Mouse (Mus musculus): ENCODE data around the gene Pou2f1. TPM values are rescaled to one million over a fixed set of nuclear protein-coding genes. Genes with fewer than 3 reads are reported as not detected.

Gene Pou2f1
- polyA plus RNA-seq, 1 experiment, result 3.0 TPM

DNA sequence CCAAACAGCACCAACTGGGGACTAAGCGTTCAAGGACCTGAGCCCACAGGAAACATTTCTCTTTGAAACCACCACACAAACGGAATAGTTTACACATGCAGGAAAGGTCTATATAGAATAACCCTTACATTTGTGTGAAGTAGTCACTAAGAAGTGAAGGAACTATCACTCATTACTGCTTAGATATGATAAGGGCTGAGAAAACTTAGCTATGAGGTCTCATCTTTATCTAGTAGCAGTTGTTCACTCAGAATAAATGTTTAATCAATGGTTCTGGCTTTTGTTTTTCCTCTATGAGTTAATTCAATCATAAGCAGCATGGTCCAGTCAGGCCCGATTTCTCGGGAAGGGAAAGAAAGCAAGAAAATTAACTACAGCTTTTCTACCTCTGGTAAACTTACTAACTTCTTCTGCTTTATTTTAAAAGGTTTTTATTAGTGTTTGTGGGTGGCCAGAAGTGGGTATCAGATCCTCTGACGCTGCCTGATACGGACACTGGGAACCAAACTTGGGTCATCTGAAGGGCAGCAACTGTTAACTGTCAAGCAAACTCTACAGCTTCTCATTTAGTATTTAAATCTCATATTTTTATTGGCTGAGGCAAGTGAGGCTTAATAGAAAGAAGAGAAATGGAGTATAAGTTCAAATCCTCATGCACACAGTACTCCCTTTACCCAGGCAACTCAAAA is 40.7 kb downstream of the Pou2f1 start:
- no peak for DNase-seq (ENCODE audit: low spot score)

DNA sequence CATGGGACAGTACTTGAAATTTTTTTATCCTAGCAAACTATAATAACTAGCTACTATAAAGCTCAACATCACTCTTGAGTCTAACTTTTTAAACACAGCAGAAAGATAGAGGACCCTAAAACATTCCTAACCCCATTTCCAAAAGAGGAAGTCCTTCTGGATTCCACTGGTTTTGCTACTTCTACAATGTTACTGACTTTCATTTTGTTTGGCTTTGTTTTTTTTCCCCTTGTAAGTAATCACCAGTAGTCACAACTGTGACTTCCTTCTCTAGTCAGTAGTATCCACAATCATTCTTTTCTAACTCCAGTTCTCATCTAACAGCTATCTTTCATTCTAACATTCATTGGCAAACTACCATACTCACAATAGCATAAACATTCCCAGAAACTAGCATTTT is 44.3 kb downstream of the Pou2f1 start:
- no peak for DNase-seq (ENCODE audit: low spot score)

DNA sequence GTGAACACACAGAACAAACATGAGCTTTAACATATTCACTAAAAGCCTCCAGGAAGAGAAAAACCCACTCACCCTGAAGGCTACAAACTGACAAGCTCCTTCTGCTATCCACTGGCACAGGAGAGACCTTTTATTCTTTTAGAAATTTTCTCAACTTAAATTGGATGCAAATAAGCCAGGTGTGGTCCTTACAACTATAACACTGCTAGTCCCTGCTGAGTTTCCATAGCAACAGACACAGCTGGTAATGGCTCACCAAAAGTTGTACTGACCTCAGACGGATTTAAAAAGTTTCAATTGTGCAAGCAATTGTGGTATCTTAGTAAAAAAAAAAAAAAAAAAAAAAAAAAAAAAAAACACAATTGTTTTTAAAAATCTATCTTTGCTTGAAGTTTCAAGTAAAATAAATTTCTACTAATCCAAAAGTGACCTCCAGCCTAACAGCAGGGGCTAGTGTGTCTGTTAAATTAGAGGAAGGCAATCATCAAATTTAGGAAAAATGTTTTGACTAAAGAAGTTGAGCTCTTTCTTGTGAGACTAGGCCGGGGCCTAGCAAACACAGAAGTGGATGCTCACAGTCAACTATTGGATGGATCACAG is 54.2 kb downstream of the Pou2f1 start:
- DNase-seq (ENCODE audit: low spot score), result no peak

DNA sequence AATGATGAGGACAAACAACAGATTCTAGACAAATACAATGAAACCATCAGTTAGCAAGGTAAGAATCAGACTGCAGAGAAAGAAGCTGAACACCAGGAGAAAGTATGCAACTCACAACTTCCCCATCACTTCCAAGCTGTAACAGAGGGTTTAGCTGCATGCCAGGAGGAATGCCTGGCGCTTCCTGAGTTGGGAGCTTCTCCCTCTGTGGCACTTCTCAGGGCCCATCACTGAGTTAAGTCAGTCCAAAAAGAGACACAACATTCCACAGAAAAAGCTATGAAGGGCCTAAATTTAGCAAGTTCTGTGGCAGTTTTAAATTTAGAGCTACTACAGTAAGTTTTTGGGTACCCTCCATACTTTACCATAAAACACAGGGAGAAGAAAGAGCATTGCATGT is 59.2 kb downstream of the Pou2f1 start:
- no peak for DNase-seq (ENCODE audit: low spot score)

DNA sequence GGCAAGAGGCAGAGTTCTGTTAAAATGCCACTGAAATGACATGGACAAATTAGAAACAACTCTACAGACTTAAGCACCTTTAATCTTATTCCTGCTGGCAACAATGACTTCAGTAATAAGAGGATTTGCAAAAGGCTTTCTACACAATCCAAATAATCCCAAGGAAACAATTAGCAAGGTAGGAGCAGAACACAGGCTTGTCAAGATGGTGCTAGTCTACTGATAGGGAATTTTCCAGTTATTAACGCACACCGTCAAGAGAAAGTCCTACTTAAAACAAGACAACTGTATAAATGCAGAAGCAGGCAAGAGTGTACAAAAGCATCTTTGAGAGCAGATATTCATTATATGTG is 67.0 kb downstream of the Pou2f1 start:
- no peak for DNase-seq (ENCODE audit: low spot score)

DNA sequence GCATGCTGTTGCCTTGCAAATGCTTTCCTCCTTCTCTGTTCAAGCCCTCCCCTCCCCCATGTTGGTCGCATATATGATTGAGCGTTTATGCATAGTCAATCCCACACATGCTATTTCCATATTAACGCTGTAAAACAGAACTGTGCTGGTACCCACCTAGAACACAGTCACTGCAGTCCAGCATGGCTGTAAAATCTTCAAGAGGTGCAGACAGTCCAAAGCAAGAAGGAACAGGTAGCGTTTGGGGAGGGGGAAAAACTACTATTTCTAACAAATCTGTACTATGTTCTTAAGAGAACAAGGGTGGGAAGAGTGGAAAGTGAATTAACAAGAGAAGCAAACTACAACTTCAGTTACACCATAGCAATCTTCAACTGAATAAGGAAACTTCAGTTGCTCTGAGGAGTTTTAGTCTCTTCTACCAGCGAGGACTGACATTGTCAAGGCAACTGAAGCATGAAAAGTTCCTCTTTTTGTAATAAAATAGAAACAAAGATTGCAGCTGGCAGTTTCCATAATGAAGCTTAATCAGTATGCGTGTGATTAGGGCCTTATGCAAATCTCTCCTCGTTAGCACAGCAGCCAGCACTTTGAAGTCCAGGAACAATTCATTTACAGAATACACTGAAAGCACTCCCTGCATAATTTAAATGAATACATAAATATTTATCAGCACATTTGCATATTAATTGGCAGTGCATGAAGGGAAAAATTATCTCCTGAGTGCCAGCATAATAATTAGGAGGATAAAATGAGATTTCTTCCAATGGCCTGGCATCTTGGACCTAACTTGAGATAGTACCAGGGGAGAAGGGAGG is 67.6 kb downstream of the Pou2f1 start:
- no peak for DNase-seq (ENCODE audit: low spot score)

DNA sequence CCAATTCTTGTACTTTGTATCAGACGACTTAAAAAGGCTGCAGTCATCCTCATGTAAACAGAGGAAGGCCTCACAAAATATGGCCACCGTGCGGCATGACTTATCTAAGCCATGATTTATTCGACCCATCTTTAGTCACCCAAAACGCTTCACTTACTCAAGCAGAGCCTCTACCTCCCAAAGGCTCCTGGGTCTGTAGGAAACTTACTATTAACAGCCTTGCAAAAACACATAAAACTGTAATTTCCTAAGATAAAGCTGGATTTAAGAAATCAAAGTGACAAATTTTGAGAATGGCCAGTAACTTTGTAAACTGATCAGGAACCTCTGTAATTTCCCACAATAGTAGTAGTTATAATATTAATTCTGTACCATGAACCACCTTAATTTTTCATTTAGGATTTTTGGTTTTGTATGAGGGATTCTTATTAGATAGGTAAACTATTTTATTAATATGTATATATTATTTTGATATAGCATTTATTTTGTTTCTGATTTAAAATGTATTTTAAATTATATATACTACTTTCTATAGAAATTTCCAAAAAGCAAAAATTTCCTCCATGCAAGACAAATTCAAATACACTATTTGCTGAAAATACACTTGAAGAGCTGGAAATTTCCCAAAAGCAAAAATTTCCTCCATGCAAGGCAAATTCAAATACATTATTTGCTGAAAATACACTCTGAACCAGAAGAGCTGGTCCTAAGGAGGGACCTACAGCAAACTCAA is 68.4 kb downstream of the Pou2f1 start:
- DNase-seq (ENCODE audit: low spot score), result no peak

DNA sequence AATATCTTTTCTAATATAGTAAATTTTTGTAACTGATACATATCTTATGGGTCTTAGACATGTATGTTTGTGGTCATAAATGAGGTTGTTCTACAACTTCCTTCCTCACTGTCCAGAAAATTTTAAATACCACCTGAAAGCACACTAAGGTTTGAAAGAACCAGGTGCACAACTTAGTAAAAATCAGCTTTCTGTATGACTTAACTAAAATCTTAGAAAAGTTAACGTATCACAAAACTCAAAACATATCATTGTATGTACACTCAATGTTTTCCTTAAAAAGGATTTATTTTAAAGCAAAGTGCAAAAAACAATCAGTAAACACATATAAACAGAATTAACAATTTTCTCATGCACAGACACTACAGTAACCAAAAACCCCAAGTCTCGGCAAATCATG is 69.6 kb downstream of the Pou2f1 start:
- no peak for DNase-seq (ENCODE audit: low spot score)

DNA sequence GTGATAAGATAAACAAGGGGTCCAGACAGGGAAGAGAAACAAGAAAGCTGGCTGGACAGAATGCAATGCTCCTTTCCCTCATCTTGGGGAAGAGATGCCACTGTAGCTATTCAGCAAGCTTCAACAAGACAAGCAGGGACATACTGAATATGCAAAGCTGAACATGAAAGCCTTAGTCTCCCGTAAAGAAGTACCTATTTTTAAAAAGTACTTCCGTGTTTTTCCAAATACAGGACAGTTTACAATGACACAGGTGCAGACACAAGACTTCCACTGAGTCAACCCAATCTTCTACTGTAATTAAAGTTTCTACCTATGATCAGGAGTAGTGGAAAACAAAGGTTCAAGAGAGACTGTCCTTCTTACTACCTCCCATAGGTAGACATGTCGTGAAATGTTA is 72.0 kb downstream of the Pou2f1 start:
- DNase-seq (ENCODE audit: low spot score), result no peak

DNA sequence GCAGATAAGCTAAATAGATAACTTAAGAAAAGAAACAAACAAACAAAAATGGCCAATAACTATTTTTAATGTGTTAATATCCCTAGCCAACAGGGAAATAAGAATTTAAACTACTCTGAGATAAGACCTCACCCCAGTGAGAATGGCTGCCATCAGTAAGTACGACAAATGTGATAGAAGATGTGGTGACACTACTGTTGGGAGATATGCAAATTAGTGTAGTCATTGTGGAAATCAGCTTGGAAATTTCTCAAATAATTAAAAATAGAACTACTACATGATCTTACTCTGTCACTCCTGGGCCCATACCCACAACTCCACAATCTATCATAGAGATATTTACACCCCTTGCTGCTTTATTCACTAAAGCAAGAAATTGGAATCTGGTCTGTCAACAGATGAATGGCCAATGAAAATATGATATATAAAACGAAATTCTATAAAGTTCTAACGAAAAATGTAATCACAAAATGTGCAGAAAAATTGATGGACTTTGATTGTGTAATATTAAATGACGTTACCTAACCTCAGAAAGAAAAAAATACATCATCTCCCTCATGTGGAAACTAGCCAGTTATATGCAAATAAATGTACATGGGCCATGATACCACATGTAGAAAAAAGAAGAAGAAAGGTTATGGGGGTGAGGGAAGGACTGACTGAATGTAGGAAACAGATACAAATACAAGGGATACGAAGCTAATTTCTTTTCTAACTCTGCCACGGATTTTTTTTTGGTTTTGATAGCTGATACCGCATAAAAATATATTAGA is 74.8 kb downstream of the Pou2f1 start:
- no peak for DNase-seq (ENCODE audit: low spot score)

DNA sequence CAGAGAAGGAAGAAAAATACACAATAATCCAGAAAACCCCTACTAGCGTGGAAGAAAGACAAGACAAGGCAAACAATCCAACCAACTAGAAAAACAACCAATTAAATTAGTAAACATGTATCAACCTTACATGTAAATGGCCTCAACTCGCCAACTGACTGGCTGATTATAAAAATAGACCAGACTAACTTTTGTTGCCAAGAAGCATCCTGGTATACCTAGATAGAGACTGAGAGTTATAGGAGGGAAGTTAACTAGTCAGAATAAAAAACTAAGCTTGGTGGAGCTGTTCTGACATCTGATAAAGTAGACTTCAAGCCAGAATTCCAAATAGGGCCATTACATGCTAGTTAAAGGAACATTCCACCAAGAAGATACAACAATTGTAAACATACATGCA is 77.3 kb downstream of the Pou2f1 start:
- no peak for DNase-seq (ENCODE audit: low spot score)

DNA sequence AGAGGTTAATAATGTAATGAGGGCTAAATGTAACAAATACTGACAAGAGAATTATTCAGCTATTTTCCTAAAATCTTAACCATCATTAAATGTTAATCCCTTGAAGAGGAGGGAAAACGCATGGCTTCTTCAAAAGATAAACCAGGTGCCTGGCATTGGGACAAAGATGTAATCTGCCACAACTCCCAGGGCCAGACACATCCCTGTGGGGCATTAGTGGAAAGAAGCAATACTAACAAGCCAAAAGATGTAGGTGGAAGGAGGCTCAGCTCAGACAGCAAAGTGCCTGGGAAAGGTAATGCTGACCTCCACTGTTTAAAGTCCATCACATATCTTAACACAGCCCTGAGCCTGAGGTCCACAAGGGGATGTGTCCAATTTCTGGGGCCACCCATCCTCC is 80.0 kb downstream of the Pou2f1 start:
- no peak for DNase-seq (ENCODE audit: low spot score)

DNA sequence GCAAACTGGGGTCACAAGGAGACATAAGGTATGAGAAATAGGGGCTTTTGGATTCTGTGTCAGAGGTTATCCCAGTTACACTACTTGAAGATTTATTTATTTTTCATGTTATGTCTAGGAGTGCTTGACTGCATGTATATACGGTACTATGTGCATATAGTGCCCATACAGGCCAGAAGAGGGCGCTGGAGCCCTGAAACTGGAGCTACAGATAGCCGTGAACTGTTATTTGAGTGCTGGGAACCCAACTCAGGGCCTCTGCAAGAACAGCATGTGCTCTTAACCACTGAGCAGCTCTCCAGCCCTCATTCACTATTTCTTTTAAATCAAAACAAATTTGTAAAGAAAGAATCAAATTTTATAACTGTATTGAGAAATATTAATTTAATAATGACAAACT is 81.5 kb downstream of the Pou2f1 start:
- no peak for DNase-seq (ENCODE audit: low spot score)

DNA sequence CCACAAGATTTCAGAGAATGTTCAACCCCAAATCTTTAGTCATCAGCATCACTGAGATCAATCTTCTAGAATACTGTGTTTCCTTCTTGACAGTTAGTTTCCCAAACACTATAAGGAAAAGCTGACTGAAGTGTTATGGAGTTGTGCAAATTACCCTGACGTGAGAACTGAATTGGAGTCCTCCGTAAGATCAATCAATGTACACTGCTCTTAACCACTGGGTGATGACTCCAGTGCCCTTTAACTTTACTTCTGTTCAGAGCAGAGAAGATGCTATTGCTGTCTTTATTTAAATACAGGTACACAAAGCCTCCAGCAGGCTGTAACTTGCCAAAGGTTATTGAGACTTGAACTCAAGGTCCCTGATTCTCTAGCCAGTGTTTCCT is 88.1 kb downstream of the Pou2f1 start:
- no peak for DNase-seq (ENCODE audit: low spot score)

DNA sequence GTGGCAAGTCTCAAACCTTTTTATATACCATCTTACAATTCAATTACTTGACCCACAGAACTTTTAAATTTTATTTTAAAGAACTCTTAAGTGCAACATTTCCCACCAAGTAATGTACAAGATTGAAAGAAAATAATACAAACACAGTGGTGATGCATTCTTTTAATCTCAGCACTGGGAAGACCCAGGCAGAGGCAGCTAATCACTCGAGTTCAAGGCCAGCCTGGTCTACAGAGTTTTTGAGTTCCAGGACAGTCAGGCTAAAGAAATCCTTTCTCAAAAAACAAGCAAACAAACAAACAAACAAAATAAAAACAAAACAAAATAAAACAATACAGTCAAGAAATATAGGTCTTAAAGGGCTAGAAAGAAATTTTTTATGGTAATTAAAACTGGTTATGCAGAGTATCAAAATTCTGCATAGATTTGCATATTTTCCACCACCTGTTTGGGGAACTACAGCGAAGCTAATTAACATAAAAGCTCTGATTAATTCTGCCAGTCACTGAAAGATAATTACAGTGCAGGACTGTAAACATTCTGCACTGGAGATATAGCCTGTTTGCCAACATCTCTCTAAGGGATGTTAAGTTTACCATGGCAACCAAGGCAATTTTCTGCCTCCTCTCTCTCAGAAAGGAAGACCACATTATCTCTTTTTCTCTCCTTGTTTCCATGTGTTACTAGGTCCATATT is 88.6 kb downstream of the Pou2f1 start:
- DNase-seq (ENCODE audit: low spot score), result no peak

DNA sequence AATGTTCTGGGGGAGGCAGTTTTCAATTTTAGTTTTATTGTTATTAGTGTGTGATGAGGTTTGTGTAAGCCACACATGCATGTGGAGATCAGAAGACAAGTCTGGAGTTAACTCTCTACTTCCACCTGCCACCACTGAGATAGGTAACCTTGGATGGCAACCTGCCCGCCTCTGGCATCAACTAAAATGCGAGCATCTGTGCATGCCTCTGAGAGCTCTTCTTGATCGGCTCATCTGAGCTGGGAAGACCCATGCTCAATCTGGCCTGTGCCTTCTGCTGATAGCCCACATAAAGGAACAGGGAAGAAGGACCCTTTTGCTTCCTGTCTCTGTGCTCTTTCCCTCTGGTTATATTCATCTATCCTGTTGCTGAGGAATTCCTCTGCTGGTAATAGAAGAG is 93.0 kb downstream of the Pou2f1 start:
- no peak for DNase-seq (ENCODE audit: low spot score)

DNA sequence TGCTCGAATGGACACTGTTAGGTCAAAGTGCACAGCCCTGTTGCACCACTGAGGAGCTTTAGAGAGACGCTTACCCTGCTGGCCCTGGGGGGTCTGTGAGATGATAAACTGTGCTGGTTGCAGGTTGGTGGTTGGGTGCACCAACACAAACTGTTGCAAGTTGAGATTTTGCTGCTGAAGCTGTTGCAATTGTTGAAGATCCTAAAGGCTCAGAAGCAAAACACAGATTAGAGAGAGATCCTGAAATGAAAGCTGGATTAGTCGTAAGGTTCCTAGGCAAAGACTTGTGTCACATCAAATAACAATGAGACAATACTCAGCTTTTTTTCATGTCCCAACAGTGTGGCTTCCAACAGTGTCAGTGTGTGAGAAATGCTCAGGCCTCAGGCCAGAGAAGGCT is 93.7 kb downstream of the Pou2f1 start:
- no peak for DNase-seq (ENCODE audit: low spot score)

DNA sequence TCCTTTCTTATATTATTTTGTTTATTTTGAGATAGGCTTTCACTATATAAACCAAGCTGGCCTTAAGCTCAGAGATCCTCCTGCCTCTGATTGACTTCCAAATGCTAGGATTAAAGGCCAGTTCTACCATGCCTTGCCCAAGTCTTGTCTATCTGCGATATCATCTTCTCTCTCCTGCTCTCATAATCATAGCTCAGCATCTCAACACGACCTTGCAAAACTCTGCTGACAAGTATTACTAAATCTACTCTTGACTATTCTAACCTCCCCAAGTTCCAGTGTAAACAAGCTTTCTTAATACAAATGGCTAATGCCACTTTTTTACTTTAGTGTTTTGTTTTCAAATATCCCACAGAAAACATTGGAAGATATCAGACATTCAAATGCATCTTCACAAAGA is 94.3 kb downstream of the Pou2f1 start:
- DNase-seq (ENCODE audit: low spot score), result no peak

DNA sequence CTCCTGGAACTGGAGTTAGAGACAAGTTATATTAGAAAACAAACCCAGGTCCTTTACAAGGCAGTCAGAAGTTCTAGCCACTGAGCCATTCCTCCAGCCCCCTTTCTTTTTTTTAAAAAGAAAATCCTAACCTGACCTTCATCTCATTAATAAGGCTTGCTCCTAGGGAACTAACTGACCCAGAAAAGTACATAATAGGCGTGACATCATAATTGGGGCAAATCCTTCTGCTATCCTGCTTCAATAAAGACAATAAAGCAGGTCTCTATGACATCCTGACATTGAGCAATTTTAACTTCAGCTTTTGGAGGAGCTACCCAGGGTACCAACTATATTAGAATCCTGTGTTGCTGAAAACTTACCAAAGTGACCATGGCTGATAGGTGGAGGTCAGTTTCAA is 98.9 kb downstream of the Pou2f1 start:
- no peak for DNase-seq (ENCODE audit: low spot score)

DNA sequence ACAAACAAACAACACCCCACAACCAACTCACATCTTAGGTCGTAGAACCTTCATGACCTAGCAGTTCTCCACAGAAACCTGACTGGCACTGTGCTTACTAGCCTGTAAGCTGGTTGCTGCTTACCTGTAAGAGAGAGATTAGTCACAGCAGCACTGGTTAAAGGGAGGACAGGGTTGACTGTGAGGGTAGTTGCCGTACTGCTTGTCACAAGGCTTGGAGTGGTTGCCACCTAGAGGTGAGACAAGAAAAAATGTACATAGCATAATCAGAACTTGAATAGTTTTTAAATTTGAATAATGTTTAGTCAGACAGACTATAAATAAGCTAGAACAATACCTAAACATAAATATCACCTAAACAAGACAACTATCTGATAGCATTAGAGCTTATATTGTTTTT is 110.8 kb downstream of the Pou2f1 start:
- no peak for DNase-seq (ENCODE audit: low spot score)
